Mouse (Mus musculus) cerebellum, adult 9-10 months (tissue): Measurements from ENCODE around the gene Gna13.
A peak's percentile ranks its signal among the peaks of the same experiment; 100 is the strongest.

Experiments
- DNase-seq: peaks from one replicate; pipeline ENCODE4 v3.0.0; 2022

Gna13 gene

GRCm38 (mm10) chr11:109350317-109350714 is 12.3 kb upstream of the Gna13 start:
- DNase-seq: no peak

- no peak for DNase-seq
Measured at GRCm38 (mm10) chr11:109351489-109351888, 11.1 kb upstream of the Gna13 start.

- no peak for DNase-seq
Measured at GRCm38 (mm10) chr11:109353391-109354235, 9.0 kb upstream of the Gna13 start.

GRCm38 (mm10) chr11:109354236-109354613 is 8.4 kb upstream of the Gna13 start:
- no peak for DNase-seq

- DNase-seq: peak; percentile 79
Measured at GRCm38 (mm10) chr11:109355771-109356388, 6.8 kb upstream of the Gna13 start.

- DNase-seq: no peak
Measured at GRCm38 (mm10) chr11:109357171-109357570, 5.5 kb upstream of the Gna13 start.

- peak; percentile 54 for DNase-seq
Measured at GRCm38 (mm10) chr11:109358549-109358948, 4.1 kb upstream of the Gna13 start.

GRCm38 (mm10) chr11:109359043-109359752 is 3.4 kb upstream of the Gna13 start:
- DNase-seq: peak; percentile 60

- peak; percentile 42 for DNase-seq
Measured at GRCm38 (mm10) chr11:109360102-109360501, 2.5 kb upstream of the Gna13 start.

- DNase-seq: peak; percentile 64
Measured at GRCm38 (mm10) chr11:109360581-109361040, 2.0 kb upstream of the Gna13 start.

- DNase-seq: peak; percentile 57
Measured at GRCm38 (mm10) chr11:109361241-109361630, 1.4 kb upstream of the Gna13 start.

- no peak for DNase-seq
Measured at GRCm38 (mm10) chr11:109361631-109362462, 784 bp upstream of the Gna13 start.

GRCm38 (mm10) chr11:109363191-109364133 is 831 bp downstream of the Gna13 start:
- DNase-seq: peak; percentile 69

- no peak for DNase-seq
Measured at GRCm38 (mm10) chr11:109364337-109364736, 1.7 kb downstream of the Gna13 start.

- no peak for DNase-seq
Measured at GRCm38 (mm10) chr11:109364881-109365280, 2.2 kb downstream of the Gna13 start.

GRCm38 (mm10) chr11:109365818-109366217 is 3.2 kb downstream of the Gna13 start:
- DNase-seq: no peak

- no peak for DNase-seq
Measured at GRCm38 (mm10) chr11:109366802-109367579, 4.4 kb downstream of the Gna13 start.

- no peak for DNase-seq
Measured at GRCm38 (mm10) chr11:109369026-109369637, 6.5 kb downstream of the Gna13 start.

GRCm38 (mm10) chr11:109375412-109375811 is 12.8 kb downstream of the Gna13 start:
- peak; percentile 12 for DNase-seq

GRCm38 (mm10) chr11:109376484-109377143 is 14.0 kb downstream of the Gna13 start:
- DNase-seq: peak; percentile 79
